Comparison of ENCODE assay signal across 8 mouse cellular contexts in genomic region chr8:70856541-70857197, GRCm38 (mm10). TPM values are rescaled to one million over a fixed set of nuclear protein-coding genes. Genes with fewer than 3 reads are reported as not detected.
DNase-seq lines count a peak whose midpoint lies in the region; ATAC-seq and TF ChIP-seq lines count a peak whose summit lies in the region.
"Had no signal": no experiment of that assay in that cellular context is flagged by ENCODE, and none has a peak within 500 bp of the region (broad histone marks: within the 10 kb centered on the region; RNA-seq: fewer than 3 reads in every experiment).

No protein-coding gene starts in this region.

- H3K27me3 ChIP-seq in forebrain, embryonic 12.5 days: peaks cover 13% of the 10 kb centered on the region; the same call in 1 of the 2 replicates
- H3K27me3 ChIP-seq in hindbrain, embryonic 10.5 days (ENCODE audit: insufficient read depth, poor library complexity, severe bottlenecking): peaks cover 44% of the 10 kb centered on the region

- peak overlapping the region; percentile 47 for H3K4me3 ChIP-seq in forebrain, embryonic 12.5 days (replicated peaks)
- peak overlapping the region; percentile 62 for H3K4me3 ChIP-seq in hindbrain, embryonic 10.5 days

- DNase-seq in Muller cell, postnatal 12 days (ENCODE audit: inconsistent ontology term): peak; percentile 76
- peak; percentile 78 for DNase-seq in brain, embryonic 14.5 days (ENCODE audit: low read depth)
- DNase-seq in hindbrain, embryonic 10.5 days (ENCODE audit: low spot score): peak; percentile 71
- peak; percentile 77 to 85 for DNase-seq in layer of hippocampus, postnatal 10 days (ENCODE audit: low spot score in 2 of 2)
- peak; percentile 71 for DNase-seq in lung, postnatal 14 days
- peak; percentile 86 for DNase-seq in right cerebral cortex, adult 18-20 months

- peaks cover 39% of the 10 kb centered on the region for H3K4me1 ChIP-seq in forebrain, embryonic 12.5 days
- peaks cover 51% of the 10 kb centered on the region for H3K4me1 ChIP-seq in hindbrain, embryonic 10.5 days (replicated peaks)

- no peak overlapping the region for H3K27ac ChIP-seq in forebrain, embryonic 12.5 days
- peak overlapping the region; percentile 80 for H3K27ac ChIP-seq in hindbrain, embryonic 10.5 days

- H3K36me3 ChIP-seq in forebrain, embryonic 12.5 days (replicated peaks): 0 out of 2 replicates have a peak, but pooled peaks cover 17% of the 10 kb centered on the region
- peaks cover 27% of the 10 kb centered on the region for H3K36me3 ChIP-seq in hindbrain, embryonic 10.5 days

- peak; percentile 82 for ATAC-seq in forebrain, embryonic 12.5 days (ENCODE audit: low FRiP score)

- WGBS in forebrain, embryonic 12.5 days: 7% methylated on average over 33 of the region's 33 CpGs
- WGBS in hindbrain, embryonic 10.5 days: 9% methylated on average over 33 of the region's 33 CpGs

- peak overlapping the region; percentile 51 for H3K9ac ChIP-seq in forebrain, embryonic 12.5 days

- no peak for TF ChIP-seq POLR2A in brain, embryonic 14.5 days (IDR thresholded peaks at IDR 0.05; ENCODE audit: borderline replicate concordance, extremely low read depth, insufficient read depth, insufficient read length, poor library complexity, severe bottlenecking)

- H3K9me3 ChIP-seq in forebrain, embryonic 12.5 days: no peaks in the 10 kb centered on the region
- H3K9me3 ChIP-seq in hindbrain, embryonic 10.5 days: no peaks in the 10 kb centered on the region

- H3K4me2 ChIP-seq in forebrain, embryonic 12.5 days: peak overlapping the region; percentile 87

- no peak for TF ChIP-seq CTCF in brain, embryonic 14.5 days (IDR thresholded peaks at IDR 0.05; ENCODE audit: borderline replicate concordance, extremely low read depth, insufficient read depth, insufficient read length)

RNA-seq across cellular contexts. Expression of gene Kcnn1, which starts 6.4 kb away (rescaled TPM):
- polyA plus RNA-seq in brain, embryonic 14.5 days (2012; rRNA removed): 37.8 and 38.4 TPM in 2 replicates
- 14.4 and 16.3 TPM in 2 replicates for polyA plus RNA-seq in forebrain, embryonic 12.5 days (2016; fragmentation: Nextera tagmentation; extraction: Ambion mirVana)
- 6.2 and 19.3 TPM in 2 replicates for polyA plus RNA-seq in hindbrain, embryonic 10.5 days (2016; fragmentation: Nextera tagmentation; extraction: Ambion mirVana)
- total RNA-seq in layer of hippocampus, postnatal 10 days (2021): 10 to 100 TPM; 25.3 to 28.3 TPM

RNA-seq across cellular contexts. Expression of gene Ccdc124, which starts 17.1 kb away (rescaled TPM):
- 94.9 and 111 TPM in 2 replicates for polyA plus RNA-seq in brain, embryonic 14.5 days (2012; rRNA removed)
- polyA plus RNA-seq in forebrain, embryonic 12.5 days (2016; fragmentation: Nextera tagmentation; extraction: Ambion mirVana): 154 and 159 TPM in 2 replicates
- 172 and 182 TPM in 2 replicates for polyA plus RNA-seq in hindbrain, embryonic 10.5 days (2016; fragmentation: Nextera tagmentation; extraction: Ambion mirVana)
- total RNA-seq in layer of hippocampus, postnatal 10 days (2021): 100 to 1,000 TPM in 1 of 2 experiments, 10 to 100 TPM in 1; 97.6 to 108 TPM

RNA-seq across cellular contexts. Expression of gene Arrdc2, which starts 17.1 kb away (rescaled TPM):
- polyA plus RNA-seq in brain, embryonic 14.5 days (2012; rRNA removed): 27.2 and 38.6 TPM in 2 replicates
- 5.6 and 8.2 TPM in 2 replicates for polyA plus RNA-seq in forebrain, embryonic 12.5 days (2016; fragmentation: Nextera tagmentation; extraction: Ambion mirVana)
- polyA plus RNA-seq in hindbrain, embryonic 10.5 days (2016; fragmentation: Nextera tagmentation; extraction: Ambion mirVana): 7.3 and 8.7 TPM in 2 replicates
- 10 to 100 TPM; 15.7 to 18.1 TPM for total RNA-seq in layer of hippocampus, postnatal 10 days (2021)

RNA-seq across cellular contexts. Expression of gene Slc5a5, which starts 35.9 kb away (rescaled TPM):
- 1.2 and 1.3 TPM in 2 replicates for polyA plus RNA-seq in brain, embryonic 14.5 days (2012; rRNA removed)
- polyA plus RNA-seq in forebrain, embryonic 12.5 days (2016; fragmentation: Nextera tagmentation; extraction: Ambion mirVana): 0.49 and 0.67 TPM in 2 replicates
- polyA plus RNA-seq in hindbrain, embryonic 10.5 days (2016; fragmentation: Nextera tagmentation; extraction: Ambion mirVana): 0.39 and 0.59 TPM in 2 replicates
- total RNA-seq in layer of hippocampus, postnatal 10 days (2021): 1 to 10 TPM; 5.2 to 6.9 TPM
- total RNA-seq: gastrocnemius, postnatal 4 days had no signal

RNA-seq across cellular contexts. Expression of gene Rpl18a, which starts 40.5 kb away (rescaled TPM):
- 3,092 and 4,066 TPM in 2 replicates for polyA plus RNA-seq in brain, embryonic 14.5 days (2012; rRNA removed)
- polyA plus RNA-seq in forebrain, embryonic 12.5 days (2016; fragmentation: Nextera tagmentation; extraction: Ambion mirVana): 2,624 and 2,770 TPM in 2 replicates
- polyA plus RNA-seq in hindbrain, embryonic 10.5 days (2016; fragmentation: Nextera tagmentation; extraction: Ambion mirVana): 3,443 and 3,791 TPM in 2 replicates
- 100 to 1,000 TPM; 832 to 857 TPM for total RNA-seq in layer of hippocampus, postnatal 10 days (2021)
